Mouse (Mus musculus) erythroblast, embryonic 14.5 days (primary cell): ENCODE measurements around the gene Bcas1. TPM values are rescaled to one million over a fixed set of nuclear protein-coding genes. Genes with fewer than 3 reads are reported as not detected.
"Not testable (repeated sequence)": the region's sequence is repeated elsewhere in the genome, so short reads cannot be mapped to it uniquely, and the experiment has no call there.

Experiments
- H3K27me3 ChIP-seq: 2 replicates; pipeline ENCODE4 v1.6.1; 2012; ENCODE audit warnings: inconsistent platforms; ENCODE audit not compliant: control insufficient read depth
- H3K36me3 ChIP-seq: 2 replicates; pipeline ENCODE4 v1.6.1; 2012; ENCODE audit warnings: mild to moderate bottlenecking, inconsistent platforms; ENCODE audit not compliant: control insufficient read depth
- H3K4me1 ChIP-seq: 2 replicates; pipeline ENCODE4 v1.6.1; 2012; ENCODE audit warnings: inconsistent platforms; ENCODE audit not compliant: control insufficient read depth
- H3K4me3 ChIP-seq: replicated peaks from 2 replicates; pipeline ENCODE3; 2012; ENCODE audit warnings: moderate library complexity, mild to moderate bottlenecking, inconsistent platforms
- H3K9me3 ChIP-seq: 2 replicates; pipeline ENCODE4 v1.6.1; 2012; ENCODE audit warnings: low read length, inconsistent platforms, mixed read lengths; ENCODE audit not compliant: control insufficient read depth
- GATA1 ChIP-seq: IDR thresholded peaks from 2 replicates; pipeline ENCODE4 v1.6.1; 2012; ENCODE audit warnings: low read length, inconsistent platforms, mixed read lengths
- TAL1 ChIP-seq: IDR thresholded peaks from 3 replicates; pipeline ENCODE4 v1.6.1; 2012; ENCODE audit warnings: low read length, inconsistent platforms, mixed read lengths
- polyA plus RNA-seq: library from polyadenylated mRNA; stranded (reverse); fragments of >175 nt; gene quantifications from 2 replicates; pipeline ENCODE4 v1.2.3, GENCODE M21; 2012

The Bcas1 gene
- polyA plus RNA-seq, 1 experiment = 0.11 TPM

DNA sequence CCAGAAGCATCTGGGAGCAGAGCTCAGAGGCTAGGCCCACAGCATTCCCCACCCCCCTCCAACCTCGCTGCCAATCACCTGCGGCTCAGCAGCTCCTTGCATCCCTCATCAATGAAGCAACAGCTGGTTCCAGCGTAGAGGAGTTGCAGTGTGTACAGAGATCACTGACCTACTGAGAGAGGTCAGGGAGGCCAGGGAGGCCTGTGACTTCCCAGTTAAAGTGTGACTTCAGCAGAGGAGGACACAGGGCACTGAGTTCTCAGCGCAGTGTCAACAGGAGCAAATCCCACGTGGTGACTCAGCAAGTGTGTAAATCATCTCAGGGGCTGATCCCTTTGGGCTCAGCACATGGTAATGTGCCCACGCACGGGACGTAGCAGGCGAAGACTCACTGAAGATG lies 32.2 kb upstream of the Bcas1 start:
- Histone ChIP-seq H3K9me3 (no peaks in the 10 kb centered on the region), H3K4me3 (no peak overlapping the region), H3K27me3 (no peaks in the 10 kb centered on the region)

DNA sequence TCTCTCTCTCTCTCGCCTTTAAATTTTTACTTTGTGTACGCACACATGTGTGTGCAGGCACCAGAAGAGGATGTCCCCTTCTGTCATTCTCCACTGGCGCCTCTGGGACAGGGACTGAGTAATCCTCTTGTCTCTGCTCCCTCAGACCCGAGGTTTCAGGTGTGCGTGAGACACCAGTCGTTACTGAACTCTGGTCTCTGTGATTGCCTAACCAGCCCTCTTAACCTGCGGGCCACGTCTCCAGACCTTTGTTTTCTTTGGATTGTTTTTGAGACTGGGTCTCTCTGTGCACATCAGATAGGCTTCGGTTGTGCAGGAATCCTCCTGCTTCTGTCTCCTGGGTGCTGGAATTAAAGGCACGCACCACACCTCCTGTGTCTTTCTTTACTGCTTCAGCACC lies 31.5 kb upstream of the Bcas1 start:
- Histone ChIP-seq H3K4me3 (no peak overlapping the region), H3K9me3 (no peaks in the 10 kb centered on the region), H3K4me1 (no peaks in the 10 kb centered on the region), H3K36me3 (no peaks in the 10 kb centered on the region), H3K27me3 (no peaks in the 10 kb centered on the region)
- TF ChIP-seq TAL1 = no peak
- TF ChIP-seq GATA1 = no peak

More for the DNA sequence above, 32.2 kb upstream of the Bcas1 start:
- Histone ChIP-seq H3K4me1 (no peaks in the 10 kb centered on the region), H3K36me3 (no peaks in the 10 kb centered on the region)
- TF ChIP-seq GATA1 (no peak), TAL1 (no peak)

DNA sequence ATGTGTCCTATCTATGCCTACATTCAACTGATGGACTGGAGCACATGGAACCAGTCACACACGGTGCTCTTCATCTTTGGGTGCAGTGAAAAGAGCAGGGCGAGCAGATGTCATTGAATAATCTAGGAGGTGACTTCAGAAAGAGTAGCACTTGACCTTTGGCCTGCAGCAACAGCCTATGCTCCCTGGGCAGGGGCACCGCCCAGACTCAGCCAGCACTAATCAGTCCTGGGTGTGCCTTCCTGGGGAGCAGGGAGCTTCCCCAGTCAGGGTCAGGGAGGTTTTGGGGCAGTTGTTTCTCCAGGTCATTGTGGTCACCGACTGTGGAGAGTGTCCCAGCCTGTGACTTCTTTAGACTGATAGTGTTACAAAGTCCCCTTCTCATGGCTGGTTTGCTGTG lies 26.2 kb upstream of the Bcas1 start:
- not testable (repeated sequence) for H3K36me3 ChIP-seq, H3K4me3 ChIP-seq, H3K27me3 ChIP-seq, H3K4me1 ChIP-seq, H3K9me3 ChIP-seq

- Histone ChIP-seq H3K4me1 (no peaks in the 10 kb centered on the region), H3K4me3 (no peak overlapping the region), H3K9me3 (no peaks in the 10 kb centered on the region), H3K27me3 (no peaks in the 10 kb centered on the region), H3K36me3 (no peaks in the 10 kb centered on the region)
- no peak for TF ChIP-seq TAL1
Measured at GRCm38 (mm10) chr2:170450933-170451332, 23.3 kb upstream of the Bcas1 start.

DNA sequence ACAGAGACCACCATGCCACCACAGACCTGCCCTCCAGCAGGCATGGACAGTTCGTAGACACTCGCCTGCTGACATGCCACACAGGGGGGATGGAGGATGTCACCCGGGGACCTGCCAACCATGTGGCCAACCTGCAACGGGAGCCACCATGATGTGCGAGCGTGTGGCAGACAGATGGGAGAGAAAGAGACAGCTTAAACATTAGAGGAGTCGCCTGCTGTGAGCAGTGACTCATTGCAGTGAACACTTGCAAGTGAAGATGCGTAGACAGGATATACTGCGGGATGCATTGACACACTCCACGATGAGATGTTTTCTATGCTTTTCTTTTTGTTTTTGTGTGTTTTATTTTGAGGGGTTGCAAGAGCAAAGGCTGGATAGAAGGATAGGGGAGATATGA lies 20.0 kb upstream of the Bcas1 start:
- no peak overlapping the region for H3K4me3 ChIP-seq

DNA sequence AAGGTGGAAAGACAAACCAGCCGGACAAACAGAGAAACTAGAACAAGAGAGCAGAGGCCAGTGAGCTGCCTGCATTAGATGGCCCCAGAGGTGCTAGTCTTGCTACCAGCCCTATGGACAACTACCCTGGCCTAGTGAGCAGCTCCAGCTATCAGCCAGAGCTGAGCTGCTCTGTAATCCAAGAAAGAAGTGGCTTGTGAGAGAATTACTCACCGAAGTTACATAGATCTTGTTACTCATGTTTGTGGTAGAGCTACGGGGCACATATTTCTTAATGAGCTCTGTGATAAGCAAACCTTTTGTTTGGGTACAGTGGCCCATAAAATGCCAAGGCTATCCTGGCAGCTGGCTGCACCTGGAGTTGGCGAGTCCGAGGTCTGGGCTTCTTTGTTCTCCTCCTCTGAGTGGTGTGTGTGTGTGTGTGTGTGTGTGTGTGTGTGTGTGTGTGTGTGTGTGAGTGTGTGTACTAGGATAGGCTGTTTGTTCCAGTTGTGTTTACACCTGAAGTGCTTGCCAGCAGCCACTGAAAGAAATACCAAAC lies 19.3 kb upstream of the Bcas1 start:
- Histone ChIP-seq H3K36me3 (no peaks in the 10 kb centered on the region), H3K9me3 (no peaks in the 10 kb centered on the region), H3K4me3 (no peak overlapping the region), H3K27me3 (no peaks in the 10 kb centered on the region), H3K4me1 (no peaks in the 10 kb centered on the region)
- TF ChIP-seq TAL1 (no peak), GATA1 (no peak)

More for the DNA sequence above, 20.0 kb upstream of the Bcas1 start:
- no peak for TF ChIP-seq TAL1
- TF ChIP-seq GATA1 = no peak
- H3K36me3 ChIP-seq = no peaks in the 10 kb centered on the region
- no peaks in the 10 kb centered on the region for H3K4me1 ChIP-seq
- H3K9me3 ChIP-seq = no peaks in the 10 kb centered on the region
- H3K27me3 ChIP-seq = no peaks in the 10 kb centered on the region

- no peaks in the 10 kb centered on the region for H3K9me3 ChIP-seq
- no peaks in the 10 kb centered on the region for H3K36me3 ChIP-seq
- H3K27me3 ChIP-seq = no peaks in the 10 kb centered on the region
- no peak for TF ChIP-seq TAL1
- no peak for TF ChIP-seq GATA1
- no peak overlapping the region for H3K4me3 ChIP-seq
- no peaks in the 10 kb centered on the region for H3K4me1 ChIP-seq
Measured at GRCm38 (mm10) chr2:170445861-170446260, 18.2 kb upstream of the Bcas1 start.

- Histone ChIP-seq H3K36me3 (no peaks in the 10 kb centered on the region), H3K4me3 (no peak overlapping the region), H3K27me3 (no peaks in the 10 kb centered on the region), H3K9me3 (no peaks in the 10 kb centered on the region), H3K4me1 (no peaks in the 10 kb centered on the region)
- TF ChIP-seq GATA1 (no peak), TAL1 (no peak)
Measured at GRCm38 (mm10) chr2:170442535-170442934, 14.9 kb upstream of the Bcas1 start.

- no peaks in the 10 kb centered on the region for H3K9me3 ChIP-seq
- H3K4me3 ChIP-seq = no peak overlapping the region
- no peaks in the 10 kb centered on the region for H3K4me1 ChIP-seq
- no peaks in the 10 kb centered on the region for H3K27me3 ChIP-seq
- H3K36me3 ChIP-seq = no peaks in the 10 kb centered on the region
- TF ChIP-seq GATA1 (no peak), TAL1 (no peak)
Measured at GRCm38 (mm10) chr2:170438782-170439181, 11.1 kb upstream of the Bcas1 start.

- TF ChIP-seq TAL1 (no peak), GATA1 (no peak)
- Histone ChIP-seq H3K4me1 (no peaks in the 10 kb centered on the region), H3K27me3 (no peaks in the 10 kb centered on the region), H3K9me3 (no peaks in the 10 kb centered on the region; the same call in 1 of the 2 replicates), H3K4me3 (no peak overlapping the region), H3K36me3 (no peaks in the 10 kb centered on the region)
Measured at GRCm38 (mm10) chr2:170436204-170436603, 8.6 kb upstream of the Bcas1 start.
